Mouse (Mus musculus): ENCODE results near the gene Mlh3. TPM values are rescaled to one million over a fixed set of nuclear protein-coding genes. Genes with fewer than 3 reads are reported as not detected.

Mlh3 gene
- polyA plus RNA-seq, 1 experiment: 8.1 TPM

DNA sequence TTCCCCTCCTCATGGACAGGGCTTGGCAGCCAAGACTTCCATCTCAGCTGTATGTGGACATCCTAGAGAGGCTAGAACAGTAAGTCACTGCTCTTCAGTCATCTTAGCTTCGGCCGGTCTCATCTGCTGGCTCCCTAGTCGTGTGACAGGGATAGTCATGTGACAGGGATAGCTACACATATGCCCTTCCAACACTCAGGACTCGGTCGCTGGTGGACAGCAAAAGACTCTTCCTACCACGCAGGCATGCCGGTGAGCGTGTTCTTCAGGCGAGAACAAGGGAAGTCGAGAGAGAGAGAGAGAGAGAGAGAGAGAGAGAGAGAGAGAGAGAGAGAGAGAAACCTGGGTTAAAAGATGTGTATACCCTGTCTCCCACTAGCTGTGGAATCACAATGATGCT, 65.0 kb downstream of the Mlh3 start:
- TF ChIP-seq CTCF (IDR thresholded peaks at IDR 0.05; ENCODE audit: low read depth, low read length): no peak
- no peak for TF ChIP-seq POLR2A (IDR thresholded peaks at IDR 0.05; ENCODE audit: borderline replicate concordance, low read depth, low read length)
- no peaks in the 10 kb centered on the region for H3K4me1 ChIP-seq (ENCODE audit: control insufficient read depth, insufficient read depth, low read length)
- H3K27ac ChIP-seq (ENCODE audit: insufficient read depth, low read depth, low read length): no peak overlapping the region
- H3K4me3 ChIP-seq (ENCODE audit: insufficient read depth, low read length): no peak overlapping the region

DNA sequence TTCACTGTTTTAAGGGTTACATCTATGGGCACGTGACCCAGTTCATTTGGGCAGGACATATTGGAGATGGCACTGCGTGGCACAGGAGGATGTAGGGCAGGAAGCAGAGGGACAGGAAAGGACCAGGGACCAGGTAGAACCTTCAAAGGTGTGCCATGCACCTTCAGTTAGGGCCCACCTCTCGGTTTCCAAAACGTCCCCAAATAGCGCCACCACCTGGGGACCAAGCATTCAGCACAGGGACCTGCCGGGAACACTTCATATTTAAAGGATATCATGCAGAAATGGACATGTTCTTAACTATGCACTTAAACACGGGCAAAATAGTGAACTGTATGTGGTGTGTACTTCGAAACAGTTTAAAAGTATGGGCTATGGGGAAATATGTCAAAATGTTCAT, 66.3 kb downstream of the Mlh3 start:
- Histone ChIP-seq H3K4me3 (ENCODE audit: insufficient read depth, low read length) (no peak overlapping the region), H3K4me1 (ENCODE audit: control insufficient read depth, insufficient read depth, low read length) (no peaks in the 10 kb centered on the region), H3K27ac (ENCODE audit: insufficient read depth, low read depth, low read length) (no peak overlapping the region)
- no peak for TF ChIP-seq POLR2A (IDR thresholded peaks at IDR 0.05; ENCODE audit: borderline replicate concordance, low read depth, low read length)
- TF ChIP-seq CTCF (IDR thresholded peaks at IDR 0.05; ENCODE audit: low read depth, low read length): 0 out of 2 replicates have a peak, but pooled peaks have one; percentile 27

DNA sequence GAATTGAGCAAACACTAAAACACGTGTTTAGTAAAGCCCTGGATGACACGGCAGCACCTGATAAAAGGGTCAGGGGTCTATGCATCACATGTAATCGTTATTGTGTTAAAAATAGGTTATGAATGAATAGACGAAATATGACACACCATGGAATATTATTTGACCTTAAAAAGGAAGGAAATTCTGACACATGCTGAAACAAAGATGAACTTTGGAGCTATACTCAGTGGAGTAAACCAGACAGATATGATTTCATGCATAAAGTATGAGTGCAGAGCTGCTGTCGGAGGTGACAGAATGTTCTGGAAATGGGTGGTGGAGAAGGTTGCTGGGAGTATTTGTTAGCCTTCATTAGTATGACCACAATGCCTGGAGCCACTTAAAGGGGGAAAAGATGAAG, 66.7 kb downstream of the Mlh3 start:
- TF ChIP-seq POLR2A (IDR thresholded peaks at IDR 0.05; ENCODE audit: borderline replicate concordance, low read depth, low read length) (no peak), CTCF (IDR thresholded peaks at IDR 0.05; ENCODE audit: low read depth, low read length) (no peak)
- Histone ChIP-seq H3K27ac (ENCODE audit: insufficient read depth, low read depth, low read length) (no peak overlapping the region), H3K4me3 (ENCODE audit: insufficient read depth, low read length) (no peak overlapping the region), H3K4me1 (ENCODE audit: control insufficient read depth, insufficient read depth, low read length) (no peaks in the 10 kb centered on the region)

DNA sequence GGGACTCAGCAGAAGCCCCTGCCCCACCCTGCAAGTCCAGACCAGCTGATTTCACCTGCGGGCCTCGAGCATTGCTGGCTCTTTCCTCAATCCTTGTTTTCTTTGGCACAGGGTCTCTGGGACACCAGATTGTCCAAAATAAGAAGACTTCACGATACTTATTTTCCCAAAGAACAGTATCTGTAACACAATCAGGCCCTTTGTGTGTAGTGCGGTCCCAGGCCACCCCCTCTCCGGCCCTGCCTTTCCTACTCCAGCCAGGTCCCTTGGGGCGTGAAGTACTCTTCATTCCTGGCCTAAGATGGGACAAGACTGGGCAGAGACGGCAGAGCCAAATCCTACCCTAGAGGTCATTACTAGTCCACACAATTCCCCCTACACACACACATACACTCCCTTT, 68.2 kb downstream of the Mlh3 start:
- no peak overlapping the region for H3K4me3 ChIP-seq (ENCODE audit: insufficient read depth, low read length)
- no peaks in the 10 kb centered on the region for H3K4me1 ChIP-seq (ENCODE audit: control insufficient read depth, insufficient read depth, low read length)
- H3K27ac ChIP-seq (ENCODE audit: insufficient read depth, low read depth, low read length): no peak overlapping the region
- no peak for TF ChIP-seq CTCF (IDR thresholded peaks at IDR 0.05; ENCODE audit: low read depth, low read length)
- TF ChIP-seq POLR2A (IDR thresholded peaks at IDR 0.05; ENCODE audit: borderline replicate concordance, low read depth, low read length): no peak

DNA sequence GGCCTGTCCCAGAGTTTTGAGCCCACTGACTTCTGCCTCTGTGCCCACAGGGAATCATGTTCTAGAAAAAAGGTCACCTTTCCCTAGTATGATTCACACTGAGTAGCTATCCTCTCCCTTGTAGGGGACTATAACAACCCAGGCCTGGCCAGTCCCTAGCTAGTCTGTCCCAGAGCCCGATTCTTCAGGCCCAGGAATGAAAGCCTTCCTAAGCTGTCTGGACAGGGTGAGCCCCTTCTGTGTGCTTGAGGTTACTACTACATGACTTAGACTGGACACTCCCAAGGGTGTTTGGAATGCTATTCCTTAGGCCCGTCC, 68.6 kb downstream of the Mlh3 start:
- Histone ChIP-seq H3K4me1 (ENCODE audit: control insufficient read depth, insufficient read depth, low read length) (no peaks in the 10 kb centered on the region), H3K4me3 (ENCODE audit: insufficient read depth, low read length) (no peak overlapping the region), H3K27ac (ENCODE audit: insufficient read depth, low read depth, low read length) (no peak overlapping the region)
- TF ChIP-seq CTCF (IDR thresholded peaks at IDR 0.05; ENCODE audit: low read depth, low read length) (no peak), POLR2A (IDR thresholded peaks at IDR 0.05; ENCODE audit: borderline replicate concordance, low read depth, low read length) (no peak)

DNA sequence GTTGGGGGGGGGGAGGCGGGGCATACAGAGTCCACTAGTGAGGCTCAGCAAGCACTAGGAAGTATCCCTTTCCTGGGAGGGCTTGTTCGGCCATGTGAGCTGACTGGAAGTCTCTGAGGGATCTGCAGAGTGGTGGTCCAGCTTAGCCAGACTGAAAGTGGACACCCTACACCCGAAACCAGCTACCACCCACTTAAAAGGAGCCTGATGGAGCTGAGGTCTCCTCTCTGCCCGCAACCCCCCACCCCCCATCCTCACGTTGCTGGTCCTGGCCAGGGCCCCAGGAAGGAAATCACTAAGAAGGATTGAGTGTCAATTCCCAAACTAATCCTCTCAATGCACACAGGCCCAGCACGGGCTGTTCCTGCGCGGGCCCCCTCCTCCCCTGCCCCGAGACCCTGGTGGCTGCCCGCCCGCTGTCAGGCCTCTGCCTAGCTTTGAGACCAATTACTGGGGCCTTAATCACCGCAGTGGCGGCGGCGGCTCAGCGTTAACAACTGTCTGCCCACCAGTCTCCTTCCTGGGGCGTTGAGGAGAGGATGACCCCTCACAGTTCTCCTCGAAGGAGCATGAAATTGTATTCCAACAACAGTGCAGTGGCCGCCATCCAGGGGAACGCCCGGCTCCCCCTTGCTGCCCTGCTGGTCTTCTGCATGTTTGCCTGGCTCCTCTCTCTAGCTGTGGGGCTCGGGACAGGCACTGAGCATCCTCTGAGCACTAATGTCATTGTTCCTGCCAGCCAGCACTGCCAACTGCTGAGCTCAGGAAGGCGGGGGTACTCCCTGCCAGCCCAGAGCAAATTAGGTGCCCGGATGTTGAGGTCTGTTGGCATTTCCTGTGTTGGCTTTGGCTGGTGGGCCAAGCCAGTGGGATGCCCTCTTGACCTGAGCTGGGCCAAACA, 69.2 kb downstream of the Mlh3 start:
- H3K4me1 ChIP-seq (ENCODE audit: control insufficient read depth, insufficient read depth, low read length): no peaks in the 10 kb centered on the region
- H3K27ac ChIP-seq (ENCODE audit: insufficient read depth, low read depth, low read length): no peak overlapping the region
- H3K4me3 ChIP-seq (ENCODE audit: insufficient read depth, low read length): no peak overlapping the region
- TF ChIP-seq CTCF (IDR thresholded peaks at IDR 0.05; ENCODE audit: low read depth, low read length): no peak

DNA sequence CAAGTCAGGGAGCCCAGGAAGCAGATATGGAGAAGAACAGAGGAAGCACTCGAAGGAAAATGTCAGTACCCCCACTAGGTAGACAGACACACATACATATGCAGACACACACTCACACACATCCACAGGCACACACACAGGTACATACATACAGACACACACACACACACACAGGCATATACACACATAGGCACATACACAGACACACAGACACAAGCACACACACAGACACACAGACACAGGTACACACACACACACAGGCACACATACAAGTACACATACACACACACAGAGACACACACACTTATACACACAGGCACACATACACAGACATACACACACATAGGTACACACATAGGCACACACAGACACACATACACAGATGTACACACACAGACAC, 70.4 kb downstream of the Mlh3 start:
- Histone ChIP-seq H3K27ac (ENCODE audit: insufficient read depth, low read depth, low read length) (no peak overlapping the region), H3K4me3 (ENCODE audit: insufficient read depth, low read length) (no peak overlapping the region), H3K4me1 (ENCODE audit: control insufficient read depth, insufficient read depth, low read length) (no peaks in the 10 kb centered on the region)
- TF ChIP-seq POLR2A (IDR thresholded peaks at IDR 0.05; ENCODE audit: borderline replicate concordance, low read depth, low read length) (no peak), CTCF (IDR thresholded peaks at IDR 0.05; ENCODE audit: low read depth, low read length) (no peak)

DNA sequence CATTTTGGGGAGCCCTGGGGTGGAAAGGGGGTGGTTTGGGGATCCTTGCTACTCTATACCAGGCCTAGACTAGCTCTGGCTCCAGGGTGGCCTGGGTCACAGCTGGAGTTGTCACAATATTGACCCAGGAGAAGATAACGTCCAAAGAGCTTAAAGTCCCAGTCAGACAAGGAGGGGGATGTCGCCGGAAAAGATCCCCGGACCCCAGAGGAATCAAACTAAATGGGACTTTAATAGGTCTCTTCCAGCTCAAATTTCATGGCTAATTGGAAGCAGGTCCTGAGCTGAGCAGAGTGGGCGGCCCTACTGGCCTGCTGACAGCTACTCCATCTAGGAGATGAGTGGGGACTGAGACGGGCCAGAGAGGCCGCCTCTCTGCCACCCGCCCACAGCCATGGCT, 72.5 kb downstream of the Mlh3 start:
- TF ChIP-seq CTCF (IDR thresholded peaks at IDR 0.05; ENCODE audit: low read depth, low read length): no peak
- TF ChIP-seq POLR2A (IDR thresholded peaks at IDR 0.05; ENCODE audit: borderline replicate concordance, low read depth, low read length): no peak
- no peak overlapping the region for H3K4me3 ChIP-seq (ENCODE audit: insufficient read depth, low read length)
- H3K27ac ChIP-seq (ENCODE audit: insufficient read depth, low read depth, low read length): no peak overlapping the region
- H3K4me1 ChIP-seq (ENCODE audit: control insufficient read depth, insufficient read depth, low read length): peaks cover 14% of the 10 kb centered on the region

DNA sequence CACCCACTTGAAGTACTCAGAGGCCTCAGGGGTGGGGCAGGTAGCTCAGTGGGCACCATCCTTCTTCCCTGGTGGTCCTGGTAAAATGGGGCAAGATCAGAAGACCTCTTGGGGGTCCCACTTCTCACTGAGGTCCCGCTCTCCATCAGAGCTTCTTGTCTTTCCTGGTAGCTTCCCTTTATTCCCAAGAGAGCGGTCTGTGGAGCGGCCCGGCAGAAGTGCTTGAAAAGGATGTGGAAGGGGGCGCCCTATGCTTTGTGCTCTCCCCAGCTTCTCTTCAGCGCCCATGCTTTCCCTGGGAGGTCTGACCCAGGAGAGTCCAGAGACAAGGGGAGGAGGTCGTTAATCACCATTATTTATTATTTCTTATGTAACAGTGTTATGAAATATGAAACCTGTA, 73.0 kb downstream of the Mlh3 start:
- no peak overlapping the region for H3K4me3 ChIP-seq (ENCODE audit: insufficient read depth, low read length)
- peaks cover 18% of the 10 kb centered on the region for H3K4me1 ChIP-seq (ENCODE audit: control insufficient read depth, insufficient read depth, low read length)
- H3K27ac ChIP-seq (ENCODE audit: insufficient read depth, low read depth, low read length): no peak overlapping the region
- TF ChIP-seq POLR2A (IDR thresholded peaks at IDR 0.05; ENCODE audit: borderline replicate concordance, low read depth, low read length): no peak
- no peak for TF ChIP-seq CTCF (IDR thresholded peaks at IDR 0.05; ENCODE audit: low read depth, low read length)

DNA sequence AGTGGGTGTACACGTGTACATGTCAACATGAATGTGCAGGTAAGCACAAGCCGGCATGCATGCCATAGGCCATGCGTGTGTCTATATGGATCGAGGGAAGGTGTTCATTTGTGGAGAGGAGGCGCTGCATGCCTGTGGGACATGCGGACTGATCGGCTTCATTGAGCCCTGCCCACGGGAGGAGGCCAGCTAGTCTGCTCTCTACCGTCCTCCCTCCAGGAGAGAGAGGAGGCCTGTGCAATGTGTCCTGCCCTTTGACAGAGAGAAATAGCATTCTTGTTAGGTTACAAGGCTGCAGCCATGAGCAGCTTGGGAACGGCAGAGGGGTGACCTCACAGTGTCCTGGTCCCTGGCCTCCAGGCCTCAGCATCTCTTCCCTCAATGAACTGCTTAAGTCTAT, 74.2 kb downstream of the Mlh3 start:
- TF ChIP-seq CTCF (IDR thresholded peaks at IDR 0.05; ENCODE audit: low read depth, low read length) (no peak), POLR2A (IDR thresholded peaks at IDR 0.05; ENCODE audit: borderline replicate concordance, low read depth, low read length) (no peak)
- no peak overlapping the region for H3K4me3 ChIP-seq (ENCODE audit: insufficient read depth, low read length)
- no peak overlapping the region for H3K27ac ChIP-seq (ENCODE audit: insufficient read depth, low read depth, low read length)
- peaks cover 24% of the 10 kb centered on the region for H3K4me1 ChIP-seq (ENCODE audit: control insufficient read depth, insufficient read depth, low read length)
